Mouse (Mus musculus): ENCODE results near the gene Ttll4. TPM values are rescaled to one million over a fixed set of nuclear protein-coding genes. Genes with fewer than 3 reads are reported as not detected.

Gene Ttll4
- total RNA-seq, 2 experiments from 2014 or later, result 37.3 to 42.6 TPM

DNA sequence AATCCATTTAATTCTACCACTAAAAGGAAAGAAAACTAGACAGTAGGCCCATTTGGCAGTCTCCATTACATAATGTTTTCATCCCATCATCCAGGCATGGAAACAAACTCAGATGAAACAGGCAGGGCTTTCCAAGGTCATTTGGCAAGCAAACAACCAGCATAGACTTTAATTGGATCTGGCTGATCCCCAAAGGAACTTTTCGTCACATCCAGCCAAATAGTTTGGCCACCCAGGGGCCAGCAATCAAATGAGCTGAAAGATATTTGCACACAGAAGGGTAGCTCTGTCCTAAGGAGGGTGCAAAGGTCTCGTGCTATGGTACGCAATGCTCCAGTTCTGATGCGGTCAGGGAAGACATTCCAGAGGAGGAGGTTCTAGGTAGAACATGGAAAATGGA, 89.1 kb downstream of the Ttll4 start:
- DNase-seq, result no peak
- intact Hi-C loops (cut with DNase I), result no loop called here

DNA sequence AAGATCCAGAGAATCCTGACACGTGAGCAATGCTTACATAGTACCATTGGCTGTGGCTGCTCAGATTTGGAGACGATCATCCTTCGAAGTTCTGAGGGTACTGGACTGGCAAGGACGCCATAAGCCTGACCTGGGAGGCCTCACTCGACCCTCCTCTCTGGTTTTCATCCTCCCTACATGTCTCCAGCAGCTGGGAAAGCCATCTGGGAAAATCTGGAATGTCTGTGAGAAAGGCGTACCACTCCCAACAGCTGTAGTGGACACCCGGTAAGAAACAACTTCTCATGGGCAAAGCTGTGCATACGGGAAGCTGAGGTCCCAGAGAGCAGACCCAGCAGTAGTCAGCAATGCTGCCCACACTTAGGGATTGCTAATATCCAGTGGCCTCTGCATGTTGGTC, 90.6 kb downstream of the Ttll4 start:
- intact Hi-C loops (cut with DNase I), result no loop called here
- no peak for DNase-seq

DNA sequence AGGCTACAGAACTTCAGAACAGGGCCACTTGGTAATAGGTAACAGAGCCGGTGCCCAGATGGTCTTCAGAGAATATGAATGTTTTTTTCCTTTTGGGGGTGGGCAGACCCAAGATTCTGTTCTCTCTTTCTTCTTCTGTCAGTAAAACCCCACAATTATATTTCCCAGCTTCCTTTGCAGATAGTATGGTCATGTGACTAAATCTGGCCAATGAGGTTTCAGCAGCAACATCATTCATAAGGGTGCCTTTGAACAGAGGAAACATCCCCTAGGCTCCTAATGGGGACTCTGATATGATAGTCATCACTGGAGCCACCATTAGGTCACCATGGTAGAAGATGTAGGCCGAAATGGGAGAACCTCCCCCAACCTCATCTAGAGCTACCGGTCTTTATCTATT, 91.3 kb downstream of the Ttll4 start:
- intact Hi-C loops (cut with DNase I), result no loop called here
- no peak for DNase-seq

Other genes starting within 250 kb of the Ttll4 start
- 10 to 100 TPM; 43.9 to 48.1 TPM for gene Cnot9, start 155.7 kb upstream of the Ttll4 start, total RNA-seq (2021)
- gene Plcd4, start 118.9 kb upstream of the Ttll4 start, total RNA-seq (2021), result 1 to 10 TPM; 3.7 TPM
- gene Usp37, start 117.5 kb upstream of the Ttll4 start, total RNA-seq (2021), result 10 to 100 TPM; 24.3 to 26.6 TPM
- gene Zfp142, start 73.5 kb upstream of the Ttll4 start, total RNA-seq (2021), result 10 to 100 TPM; 24.7 to 24.8 TPM
- gene Bcs1l, start 73.5 kb upstream of the Ttll4 start, total RNA-seq (2021), result 10 to 100 TPM; 19.8 to 24.1 TPM
- 10 to 100 TPM; 58.7 to 64.9 TPM for gene Rnf25, start 60.3 kb upstream of the Ttll4 start, total RNA-seq (2021)
- 10 to 100 TPM; 20.6 to 25.2 TPM for gene Stk36, start 60.3 kb upstream of the Ttll4 start, total RNA-seq (2021)
- under 1 TPM; 0.70 TPM for gene Cyp27a1, start 51.8 kb downstream of the Ttll4 start, total RNA-seq (2021)
- not detected for gene Prkag3, start 87.5 kb downstream of the Ttll4 start, total RNA-seq (2021)
- gene Wnt6, start 110.1 kb downstream of the Ttll4 start, total RNA-seq (2021), result 1 to 10 TPM; 3.5 to 5.1 TPM
- under 1 TPM in 1 of 2 experiments, not detected in 1; 0.38 TPM for gene Wnt10a, start 129.8 kb downstream of the Ttll4 start, total RNA-seq (2021)
- gene Cdk5r2, start 193.2 kb downstream of the Ttll4 start, total RNA-seq (2021), result 100 to 1,000 TPM; 227 to 230 TPM
- gene Fev, start 223.7 kb downstream of the Ttll4 start, total RNA-seq (2021), result not detected
- not detected for gene Cryba2, start 231.4 kb downstream of the Ttll4 start, total RNA-seq (2021)